9 mouse cellular contexts compared by ENCODE assay signal in the genomic region with DNA sequence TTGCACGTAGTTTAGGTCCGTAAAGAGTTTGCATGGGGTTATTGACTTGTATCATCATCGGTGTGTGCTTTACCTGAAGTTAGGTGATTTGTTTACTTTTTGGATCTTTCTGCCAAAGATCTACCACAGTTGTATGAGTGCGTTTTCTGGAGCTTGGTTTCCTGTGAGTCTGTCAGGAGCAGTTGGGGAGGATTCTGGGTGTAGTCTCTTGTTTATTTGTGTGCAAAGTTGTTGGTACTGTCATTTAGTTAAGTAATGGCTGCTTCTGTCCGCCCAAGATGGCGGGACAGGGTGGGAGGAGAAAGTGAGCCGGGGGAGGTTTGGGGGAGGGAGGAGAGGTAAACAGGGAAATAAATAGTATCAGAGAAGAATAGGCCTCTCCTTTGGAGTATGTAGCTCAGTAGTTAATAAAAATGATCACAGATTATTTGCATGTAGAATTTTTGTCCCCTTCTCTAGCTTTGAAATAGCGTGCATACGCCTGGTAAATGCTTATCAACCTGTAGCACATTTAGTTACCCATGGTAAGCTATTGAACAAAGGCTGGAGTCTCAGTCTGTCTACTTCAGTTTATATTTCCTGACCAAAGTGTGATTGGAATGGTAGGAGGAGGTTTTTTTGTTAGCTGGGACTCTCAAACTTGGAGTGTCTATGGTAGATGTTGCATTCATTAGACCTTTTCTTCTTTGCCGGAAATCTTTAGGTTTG. TPM values are rescaled to one million over a fixed set of nuclear protein-coding genes. Genes with fewer than 3 reads are reported as not detected.
DNase-seq lines count a peak whose midpoint lies in the region; ATAC-seq and TF ChIP-seq lines count a peak whose summit lies in the region.
"Had no signal": no experiment of that assay in that cellular context is flagged by ENCODE, and none has a peak within 500 bp of the region (broad histone marks: within the 10 kb centered on the region; RNA-seq: fewer than 3 reads in every experiment).

No protein-coding gene starts in this region.

- H3K27me3 ChIP-seq in G1E (ENCODE audit: insufficient read depth, low read length) = no peaks in the 10 kb centered on the region
- no peaks in the 10 kb centered on the region for H3K27me3 ChIP-seq in heart, embryonic 14.5 days (ENCODE audit: control insufficient read depth, insufficient read depth, low read length)
- no peaks in the 10 kb centered on the region for H3K27me3 ChIP-seq in kidney, postnatal 0 days (ENCODE audit: insufficient read depth, low read length)
- no peaks in the 10 kb centered on the region for H3K27me3 ChIP-seq in small intestine, adult 2 months (ENCODE audit: control insufficient read depth, insufficient read depth, low read length)

- TF ChIP-seq CTCF in G1E (IDR thresholded peaks at IDR 0.05; ENCODE audit: low read depth, low read length) = no peak
- no peak for TF ChIP-seq CTCF in kidney, postnatal 0 days (IDR thresholded peaks at IDR 0.05; ENCODE audit: low read depth)
- TF ChIP-seq CTCF in small intestine, adult 2 months (IDR thresholded peaks at IDR 0.05; ENCODE audit: extremely low read depth, insufficient read length, insufficient replicate concordance, low read depth, low read length) = no peak

- H3K4me2 ChIP-seq in heart, embryonic 14.5 days (ENCODE audit: low read length) = peak overlapping the region; percentile 67
- H3K4me2 ChIP-seq in kidney, postnatal 0 days (ENCODE audit: low read length) = peak overlapping the region; percentile 58

- no peaks in the 10 kb centered on the region for H3K9me3 ChIP-seq in G1E (replicated peaks)
- H3K9me3 ChIP-seq in heart, embryonic 14.5 days (ENCODE audit: control insufficient read depth, low read length) = no peaks in the 10 kb centered on the region
- H3K9me3 ChIP-seq in kidney, postnatal 0 days (replicated peaks; ENCODE audit: low read length) = no peaks in the 10 kb centered on the region

- H3K4me1 ChIP-seq in G1E (ENCODE audit: insufficient read depth, low read depth, low read length) = no peaks in the 10 kb centered on the region
- no peaks in the 10 kb centered on the region for H3K4me1 ChIP-seq in heart, embryonic 14.5 days (ENCODE audit: control insufficient read depth in 2 of 2, insufficient read depth in 2 of 2, low read length in 2 of 2)
- no peaks in the 10 kb centered on the region for H3K4me1 ChIP-seq in kidney, postnatal 0 days (replicated peaks; ENCODE audit: insufficient read depth, low read length)
- no peaks in the 10 kb centered on the region for H3K4me1 ChIP-seq in small intestine, adult 2 months (ENCODE audit: control insufficient read depth, insufficient read depth, insufficient read length, low read length)

- H3K27ac ChIP-seq in heart, embryonic 14.5 days (replicated peaks in 1 of 2; ENCODE audit: control insufficient read depth in 1 of 2, insufficient read depth in 1 of 2, low read depth in 2 of 2, low read length in 2 of 2) = peak overlapping the region; percentile 98 to 99
- H3K27ac ChIP-seq in kidney, postnatal 0 days = peak overlapping the region; percentile 98
- H3K27ac ChIP-seq in small intestine, adult 2 months (ENCODE audit: insufficient read depth, low read depth, low read length) = peak overlapping the region; percentile 98

- ATAC-seq in G1E (ENCODE audit: extremely low read depth, insufficient number of reproducible peaks, low FRiP score, poor library complexity, severe bottlenecking) = no peak
- ATAC-seq in heart, embryonic 14.5 days (ENCODE audit: insufficient number of reproducible peaks, insufficient read depth, low FRiP score, low read depth) = no peak
- ATAC-seq in kidney, postnatal 0 days (replicated peaks; ENCODE audit: low FRiP score, low read depth) = no peak
- ATAC-seq in granulocyte monocyte progenitor cell, adult 5-6 weeks (replicated peaks; ENCODE audit: poor library complexity, severe bottlenecking) = no peak; the same call in 1 of the 2 replicates

- peak overlapping the region; percentile 81 for H3K4me3 ChIP-seq in G1E (ENCODE audit: low read depth, low read length)
- peak overlapping the region; percentile 85 to 97 for H3K4me3 ChIP-seq in heart, embryonic 14.5 days (ENCODE audit: control insufficient read depth in 1 of 2, insufficient read depth in 1 of 2, low read depth in 1 of 2, low read length in 2 of 2)
- peak overlapping the region; percentile 82 for H3K4me3 ChIP-seq in kidney, postnatal 0 days (replicated peaks; ENCODE audit: low read depth, low read length)
- H3K4me3 ChIP-seq in small intestine, adult 2 months (ENCODE audit: low read depth, low read length) = peak overlapping the region; percentile 98

- DNase-seq in A20 (ENCODE audit: low read depth, low spot score) (peak; percentile 77), G1E (ENCODE audit: low spot score) (peak; percentile 12)
- peak; percentile 17 for DNase-seq in embryo, embryonic 10 days (ENCODE audit: low spot score)
- DNase-seq in kidney, postnatal 0 days (ENCODE audit: low spot score) = peak; percentile 59
- peak; percentile 35 for DNase-seq in lung, postnatal 25 days (ENCODE audit: low spot score)

- H3K9ac ChIP-seq in heart, embryonic 14.5 days (ENCODE audit: low read length) = peak overlapping the region; percentile 86
- peak overlapping the region; percentile 94 for H3K9ac ChIP-seq in kidney, postnatal 0 days (ENCODE audit: low read depth, low read length)

- TF ChIP-seq POLR2A in small intestine, adult 2 months (IDR thresholded peaks at IDR 0.05; ENCODE audit: low read depth, low read length) = no peak

- H3K36me3 ChIP-seq in G1E (replicated peaks) = no peaks in the 10 kb centered on the region
- no peaks in the 10 kb centered on the region for H3K36me3 ChIP-seq in heart, embryonic 14.5 days (ENCODE audit: control insufficient read depth, insufficient read depth, low read length)
- no peaks in the 10 kb centered on the region for H3K36me3 ChIP-seq in kidney, postnatal 0 days (ENCODE audit: insufficient read depth, low read length)
- no peaks in the 10 kb centered on the region for H3K36me3 ChIP-seq in small intestine, adult 2 months (ENCODE audit: control insufficient read depth, insufficient read depth, low read length)

- WGBS in heart, embryonic 14.5 days = 4% methylated on average over 10 of the region's 10 CpGs
- WGBS in kidney, postnatal 0 days = 2% methylated on average over 10 of the region's 10 CpGs
- WGBS in small intestine, adult 2 months = 2% methylated on average over 10 of the region's 10 CpGs

RNA-seq across cellular contexts. Expression of gene Kdm6a, which starts 1.7 kb away (rescaled TPM):
- total RNA-seq in G1E (2014; fragmentation: Nextera tagmentation) (114 and 135 TPM in 2 replicates), G1E (2017) (59.7 and 61.5 TPM in 2 replicates)
- 25.8 and 26.6 TPM in 2 replicates for polyA plus RNA-seq in G1E (2012)
- polyA plus RNA-seq in heart, embryonic 14.5 days (2014; fragmentation: Nextera tagmentation; extraction: Ambion mirVana) = 18.8 and 28.3 TPM in 2 replicates
- polyA plus RNA-seq in kidney, postnatal 0 days (2015; fragmentation: Nextera tagmentation; extraction: Ambion mirVana) = 14.0 and 15.3 TPM in 2 replicates
- 4.4 and 7.3 TPM in 2 replicates for polyA plus RNA-seq in small intestine, adult 2 months (2012; rRNA removed)
- 30.2 and 41.1 TPM in 2 replicates for total RNA-seq in granulocyte monocyte progenitor cell, adult 5-6 weeks (2014; fragmentation: Nextera tagmentation)
- total RNA-seq in granulocyte monocyte progenitor cell, adult 5-6 weeks (2017) = 40.1 and 46.0 TPM in 2 replicates

RNA-seq across cellular contexts. Expression of gene Dusp21, which starts 18.4 kb away (rescaled TPM):
- total RNA-seq in G1E (2014; fragmentation: Nextera tagmentation) (not detected in 2 replicates), G1E (2017) (not detected in 2 replicates)
- polyA plus RNA-seq in G1E (2012) = not detected in 2 replicates
- not detected in 2 replicates for polyA plus RNA-seq in heart, embryonic 14.5 days (2014; fragmentation: Nextera tagmentation; extraction: Ambion mirVana)
- not detected in 2 replicates for polyA plus RNA-seq in kidney, postnatal 0 days (2015; fragmentation: Nextera tagmentation; extraction: Ambion mirVana)
- not detected in 2 replicates for polyA plus RNA-seq in small intestine, adult 2 months (2012; rRNA removed)
- total RNA-seq in granulocyte monocyte progenitor cell, adult 5-6 weeks (2014; fragmentation: Nextera tagmentation) = not detected in 2 replicates
- not detected in 2 replicates for total RNA-seq in granulocyte monocyte progenitor cell, adult 5-6 weeks (2017)
- total RNA-seq: layer of hippocampus, adult 8-10 months had no signal

Comparison
In these comparisons a context has a peak if more than half of its experiments do, and no peak if none do; other contexts are left out.
1. DNase-seq: peak in every context shown above with its lines; median percentile 77 in A20; 59 in kidney, postnatal 0 days; 35 in lung, postnatal 25 days; 17 in embryo, embryonic 10 days; 12 in G1E.